Mouse (Mus musculus) thymus, adult 18-20 months (tissue): ENCODE measurements around the gene Gm11127.
"Not testable (repeated sequence)": the region's sequence is repeated elsewhere in the genome, so short reads cannot be mapped to it uniquely, and the experiment has no call there.

ENCODE experiments used
- DNase-seq, 2 experiments: peaks; one replicate each; pipeline ENCODE4 v3.0.0; 2022; ENCODE audit warnings: mixed read lengths in 2 of 2

The Gm11127 gene

DNA sequence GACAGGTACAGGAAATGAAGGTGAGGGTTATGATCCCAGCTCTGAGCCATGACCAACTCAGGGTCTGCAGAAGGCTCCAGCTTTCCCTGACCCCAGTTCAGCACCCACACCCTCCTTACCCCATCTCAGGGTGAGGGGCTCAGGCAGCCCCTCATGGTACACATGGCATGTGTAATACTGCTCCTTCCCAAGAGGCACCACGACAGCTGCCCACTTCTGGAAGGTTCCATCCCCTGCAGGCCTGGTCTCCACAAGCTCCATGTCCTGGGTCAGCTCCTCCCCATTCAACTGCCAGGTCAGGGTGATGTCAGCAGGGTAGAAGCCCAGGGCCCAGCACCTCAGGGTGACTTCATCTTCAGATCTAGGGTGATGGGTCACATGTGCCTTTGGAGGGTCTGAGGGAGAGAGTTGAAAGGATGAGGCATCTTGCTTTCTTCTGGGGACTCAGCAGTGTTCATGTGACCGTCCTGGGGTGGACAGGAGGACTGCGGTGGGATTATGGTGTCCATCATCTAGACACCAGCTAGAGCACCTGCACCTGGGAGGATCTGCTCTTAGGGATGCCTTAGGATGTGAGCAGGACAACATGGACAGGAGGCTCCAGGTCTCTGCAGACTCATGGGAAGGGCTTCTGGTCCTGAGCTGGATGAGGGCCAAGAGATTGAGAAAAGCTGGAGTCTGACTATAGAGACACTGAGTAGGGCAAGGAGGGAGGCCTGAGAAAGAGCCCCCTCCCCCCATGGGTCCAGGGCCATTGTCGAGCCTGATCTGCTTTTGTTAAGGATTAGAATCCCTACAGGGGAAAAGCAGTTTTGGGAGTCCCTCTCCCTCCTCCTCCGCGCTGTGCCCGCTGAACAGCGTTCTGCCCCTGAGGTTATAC, 27.2 kb downstream of the Gm11127 start:
- DNase-seq, result not testable (repeated sequence)

DNA sequence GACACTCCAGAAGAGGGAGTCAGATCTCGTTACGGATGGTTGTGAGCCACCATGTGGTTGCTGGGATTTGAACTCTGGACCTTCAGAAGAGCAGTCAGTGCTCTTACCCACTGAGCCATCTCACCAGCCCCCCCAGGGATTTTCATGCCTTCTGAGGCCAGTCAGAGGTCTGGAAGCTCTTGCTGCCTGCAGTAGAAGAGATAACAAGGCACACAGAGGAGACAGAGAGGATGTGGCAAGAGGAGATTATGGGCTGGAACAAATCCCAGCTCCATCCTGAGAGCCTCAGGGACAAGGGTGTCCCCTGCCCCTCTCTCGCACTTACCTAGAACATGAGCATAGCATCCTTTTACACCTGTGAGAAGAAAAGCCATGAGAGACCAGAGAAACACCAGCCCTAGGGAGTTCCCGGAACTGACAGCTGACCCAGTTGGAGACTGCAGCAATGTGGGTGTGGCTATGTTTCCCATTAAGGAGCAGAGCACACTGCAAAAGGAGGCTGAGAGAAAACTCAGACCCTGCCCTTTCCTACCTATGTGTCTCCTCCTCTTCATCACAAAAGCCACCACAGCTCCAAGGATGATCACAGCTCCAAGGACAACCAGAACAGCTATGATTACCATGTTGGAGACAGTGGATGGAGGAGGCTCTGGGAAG, 28.0 kb downstream of the Gm11127 start:
- DNase-seq, result not testable (repeated sequence)

DNA sequence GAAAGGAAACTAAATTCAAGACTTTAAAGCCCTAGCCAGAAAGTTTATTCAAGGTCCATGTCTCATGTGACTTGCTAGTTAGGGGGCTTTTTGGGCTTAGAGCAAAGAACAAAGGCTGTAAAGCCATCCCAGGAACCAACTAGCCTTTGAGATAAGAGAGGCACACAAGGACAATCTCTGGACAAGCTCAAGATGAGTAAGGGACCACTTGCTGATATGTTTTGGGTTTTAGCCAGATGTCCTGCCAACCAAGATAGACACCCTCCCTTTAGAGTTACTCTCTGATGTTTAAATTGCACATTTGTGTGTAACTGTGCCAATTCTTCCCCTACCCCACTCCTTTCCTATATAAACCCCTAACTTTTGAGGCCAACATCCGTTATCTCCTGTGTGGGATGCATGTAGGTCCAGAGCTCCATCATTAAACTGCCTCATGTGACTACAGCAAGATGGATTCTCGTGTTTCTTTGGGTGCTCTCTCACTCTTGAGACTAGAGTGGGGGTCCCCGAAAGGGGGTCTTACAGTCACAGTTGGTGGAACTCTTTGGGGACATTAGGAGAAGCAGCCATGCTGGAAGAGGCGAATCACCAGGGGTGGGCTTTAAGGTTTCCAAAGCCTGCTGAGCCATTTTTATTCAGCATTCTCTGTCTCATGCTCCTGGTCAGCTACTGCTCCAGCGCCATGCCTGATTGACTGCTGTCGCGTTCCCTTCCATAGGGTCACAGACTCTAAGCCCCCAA, 29.1 kb downstream of the Gm11127 start:
- no peak for DNase-seq

DNA sequence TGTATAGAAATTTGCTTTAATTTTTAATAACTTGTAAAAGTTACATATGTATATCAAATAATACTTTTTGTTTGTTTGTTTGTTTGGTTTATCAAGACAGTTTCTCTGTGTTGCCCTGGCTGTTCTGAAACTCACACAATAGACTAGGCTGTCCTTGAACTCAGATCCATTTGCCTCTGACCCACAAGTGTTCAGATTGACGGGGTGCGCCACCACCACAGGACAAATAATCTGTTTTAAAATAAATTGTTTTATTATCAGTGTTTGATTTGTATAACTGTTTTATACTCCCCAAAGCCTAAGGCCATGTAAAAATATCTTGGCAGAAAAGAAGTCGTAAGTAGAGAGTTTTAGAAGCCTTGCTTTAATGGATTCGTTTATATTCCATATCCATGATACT, 30.5 kb downstream of the Gm11127 start:
- DNase-seq, result no peak

DNA sequence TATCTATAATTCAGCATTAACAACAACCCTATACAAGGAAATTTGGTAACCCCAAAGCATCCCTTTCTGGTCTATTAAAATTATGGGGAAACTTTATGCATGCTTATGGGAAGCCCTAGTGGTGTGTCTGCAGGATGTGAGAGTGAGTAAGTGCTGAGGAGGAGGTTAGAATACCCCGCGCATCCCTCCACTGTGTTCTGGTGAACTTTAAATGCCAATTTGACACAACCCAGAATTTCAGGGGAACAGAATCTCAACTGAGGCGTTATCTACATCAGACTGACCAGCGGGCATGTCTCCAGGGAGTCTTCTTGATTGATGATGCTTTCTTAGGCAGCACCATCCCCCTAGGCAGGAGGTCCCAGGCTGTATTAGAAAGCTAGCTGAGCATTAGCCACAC, 32.3 kb downstream of the Gm11127 start:
- DNase-seq, result no peak

DNA sequence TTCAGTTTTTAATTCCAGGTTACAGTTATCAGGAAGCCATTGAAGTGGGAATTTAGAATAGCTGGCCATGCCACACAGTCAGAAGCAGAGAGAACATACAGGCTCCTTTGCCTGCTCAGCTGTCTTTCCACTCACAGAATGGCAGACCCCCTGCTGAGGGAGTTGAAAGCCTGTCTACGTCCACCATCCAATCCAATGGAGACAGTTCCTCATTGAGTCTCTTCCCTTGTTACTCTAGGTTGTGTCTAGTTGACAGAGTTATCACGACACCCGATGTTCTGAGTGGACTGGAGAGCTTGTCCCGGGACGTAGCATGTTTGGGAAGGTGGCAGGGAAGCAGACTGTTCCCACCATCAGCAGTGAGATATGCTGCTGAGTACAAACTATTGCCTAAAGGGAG, 33.0 kb downstream of the Gm11127 start:
- DNase-seq, result no peak

DNA sequence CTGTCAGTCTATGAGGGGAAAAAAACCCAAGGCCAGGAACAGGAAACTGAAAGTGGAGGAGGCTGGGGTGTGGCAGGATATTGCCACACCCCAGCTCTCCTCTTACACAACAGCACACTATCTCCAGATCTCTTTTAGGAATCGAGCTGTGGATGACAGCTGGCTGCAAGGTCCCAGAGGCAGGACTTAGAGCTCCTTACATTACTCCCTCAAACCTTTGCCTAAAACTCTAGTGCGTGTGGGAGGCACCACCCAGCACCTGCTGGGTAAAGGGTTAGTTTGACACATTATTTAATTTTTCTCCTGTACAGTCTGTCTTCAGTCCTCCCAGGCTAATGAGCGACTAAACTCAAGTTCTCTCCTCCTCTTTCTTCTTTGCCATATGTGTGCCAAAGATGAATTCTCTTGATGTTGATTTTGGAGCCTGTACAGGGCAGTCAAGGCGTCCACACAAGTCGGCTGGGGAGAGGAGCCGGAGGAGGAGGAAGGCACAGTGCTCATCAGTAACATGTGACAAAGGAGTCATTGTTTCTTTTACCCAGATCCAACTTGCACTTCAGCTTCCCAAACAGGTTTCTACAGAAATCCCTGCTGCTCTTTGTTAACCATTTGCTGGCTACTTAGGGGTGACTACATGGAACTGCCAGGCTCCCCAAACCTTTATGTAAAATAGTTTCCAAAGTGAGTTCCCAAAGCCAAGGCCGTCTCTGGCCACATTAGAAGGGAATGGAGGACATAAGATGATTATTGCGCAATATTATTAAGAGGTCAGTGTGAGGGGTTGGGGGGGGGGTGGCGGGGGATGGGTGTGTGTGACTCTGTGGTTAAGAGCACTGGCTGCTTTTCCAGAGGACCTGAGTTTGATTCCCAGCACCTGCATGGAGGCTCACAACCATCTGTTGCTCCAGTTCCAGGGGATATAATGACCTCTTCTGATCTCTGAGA, 34.2 kb downstream of the Gm11127 start:
- DNase-seq, result no peak

DNA sequence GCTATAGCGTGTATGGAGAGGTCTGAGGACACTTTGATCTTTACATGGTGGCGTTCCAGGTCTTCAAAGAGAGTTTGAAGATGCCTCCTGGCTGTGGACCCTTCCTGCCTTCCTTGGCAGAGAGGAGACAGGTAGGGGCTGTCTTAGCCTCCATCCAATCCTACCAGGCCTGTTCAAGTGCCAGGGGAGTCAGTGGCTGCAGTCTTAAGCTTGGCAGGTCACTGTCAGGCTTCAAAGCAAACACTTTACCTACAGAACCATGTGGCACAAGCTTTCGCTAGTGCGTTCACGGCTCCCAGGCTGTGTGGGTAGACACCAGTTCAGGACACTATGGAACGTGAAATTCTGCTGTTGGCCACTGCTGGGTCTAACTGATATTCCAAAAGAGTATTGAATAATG, 35.2 kb downstream of the Gm11127 start:
- DNase-seq, result no peak

DNA sequence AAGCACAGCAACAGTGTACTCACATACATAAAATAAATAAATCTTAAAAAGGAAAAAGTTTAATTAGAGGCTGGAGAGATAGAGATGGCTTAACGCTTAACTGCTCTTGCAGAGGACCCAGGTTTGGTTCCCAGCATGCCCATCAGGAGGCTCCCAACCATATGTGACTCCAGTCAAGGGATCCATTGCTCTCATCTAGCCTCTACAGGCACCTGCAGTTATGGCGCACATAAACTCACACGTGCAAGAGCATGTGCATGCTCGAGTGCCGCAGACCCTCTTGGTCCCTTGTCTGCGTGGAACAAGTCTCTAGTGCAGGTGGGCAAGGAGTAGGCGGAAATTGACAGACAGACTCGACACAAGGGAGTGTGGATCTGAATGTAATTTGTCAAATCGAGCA, 36.1 kb downstream of the Gm11127 start:
- DNase-seq, result no peak

DNA sequence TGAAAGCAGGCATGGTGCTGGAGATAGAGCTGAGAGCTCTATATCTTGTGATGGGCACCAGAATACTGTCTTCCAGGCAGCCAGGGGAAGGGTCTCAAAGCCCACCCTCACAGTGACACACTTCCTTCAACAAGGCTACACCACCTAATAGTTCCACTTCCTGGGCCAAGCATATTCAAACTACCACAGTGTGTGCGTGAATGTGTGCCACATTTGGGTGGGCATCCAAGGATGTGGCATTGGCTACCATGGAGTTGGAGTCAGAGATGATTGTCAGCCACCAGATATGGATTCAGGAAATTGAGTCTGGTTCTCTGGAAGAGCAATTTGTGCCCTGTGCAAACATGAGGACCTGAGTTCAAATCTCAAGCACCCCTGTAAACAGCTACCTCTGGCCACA, 36.9 kb downstream of the Gm11127 start:
- DNase-seq, result no peak

DNA sequence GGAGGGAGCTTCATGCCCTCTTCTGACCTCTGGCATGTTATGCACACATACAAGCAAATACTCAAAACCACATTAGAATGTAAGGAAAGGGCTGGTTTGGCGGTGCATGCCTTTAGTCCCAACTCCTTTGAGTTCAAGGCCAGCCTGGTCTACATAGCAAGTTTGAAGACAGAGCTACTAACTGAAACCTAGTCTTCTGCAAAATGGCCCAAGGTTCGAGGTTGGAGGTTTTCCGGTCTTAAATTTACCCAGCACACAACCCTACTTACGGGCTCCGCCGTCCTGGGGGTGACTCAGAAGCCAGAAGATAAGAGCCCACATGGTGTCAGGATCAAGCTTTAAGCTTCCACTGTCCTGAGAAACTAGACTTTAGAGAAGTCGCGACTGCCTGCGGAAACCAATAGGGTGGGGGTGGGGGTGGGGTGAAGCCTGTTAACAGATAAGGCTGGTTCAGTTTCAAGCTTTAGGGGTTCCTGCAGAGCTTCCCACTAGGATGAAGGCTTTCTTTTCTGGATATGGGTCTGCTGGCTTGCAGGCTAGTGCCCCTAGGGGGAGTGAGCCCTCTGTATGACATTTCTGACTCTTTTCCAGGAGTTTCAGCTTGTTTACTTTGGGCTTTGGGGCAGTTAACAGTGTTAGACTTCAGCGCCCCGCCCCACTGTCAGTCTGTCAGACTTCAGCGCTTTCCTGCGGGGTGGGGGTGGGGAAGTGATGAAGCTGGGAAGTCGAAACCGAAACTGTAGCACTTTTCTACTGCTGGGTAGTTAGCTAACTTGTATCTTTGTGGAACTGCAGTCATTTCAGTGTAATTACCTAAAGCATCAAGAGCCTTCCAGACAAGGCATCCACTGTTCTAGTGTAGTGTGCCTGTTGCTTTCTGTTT, 37.7 kb downstream of the Gm11127 start, which contains the start of gene H2-T24:
H2-T24 (minus strand) TSS at position 370 of the 883 bp plus-strand sequence.
- DNase-seq, result peak; percentile 67 to 79

DNA sequence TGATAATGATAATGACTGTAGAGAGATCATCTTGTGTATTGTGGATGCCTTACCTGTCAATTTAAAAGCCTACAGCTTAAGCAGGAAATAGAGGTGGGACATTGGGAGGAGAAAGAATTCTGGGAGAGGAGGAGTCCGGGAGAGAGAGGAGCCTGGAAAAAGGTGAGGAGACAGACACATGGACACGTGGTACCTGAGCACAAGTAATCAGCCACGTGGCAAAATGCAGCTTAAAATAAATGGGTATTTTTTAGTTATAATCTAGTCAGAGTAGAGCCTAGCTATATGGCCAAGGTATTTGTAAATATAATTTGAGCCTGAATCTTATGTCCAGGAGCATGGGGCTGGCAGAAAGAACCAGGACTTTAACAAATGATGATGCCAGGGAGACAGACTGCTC, 38.7 kb downstream of the Gm11127 start:
- no peak for DNase-seq

DNA sequence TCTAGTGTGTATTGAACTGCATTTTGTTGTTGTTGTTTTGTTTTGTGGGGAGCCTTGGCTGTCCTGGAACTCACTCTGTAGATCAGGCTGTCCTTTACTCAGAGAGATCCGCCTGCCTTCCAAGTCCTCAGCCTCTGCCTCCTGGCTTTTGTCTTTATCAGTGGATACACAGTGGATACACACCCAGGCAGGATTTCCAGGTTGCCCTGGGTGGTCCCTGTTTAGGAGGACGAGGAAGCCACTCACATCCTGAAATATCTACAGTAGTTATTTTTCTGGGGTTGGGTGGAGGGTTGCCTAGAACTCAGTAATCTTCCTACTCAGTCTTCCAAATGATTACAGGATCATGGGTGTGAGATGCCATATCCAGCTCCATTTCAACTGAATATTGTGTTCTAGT, 39.2 kb downstream of the Gm11127 start:
- DNase-seq, result no peak

DNA sequence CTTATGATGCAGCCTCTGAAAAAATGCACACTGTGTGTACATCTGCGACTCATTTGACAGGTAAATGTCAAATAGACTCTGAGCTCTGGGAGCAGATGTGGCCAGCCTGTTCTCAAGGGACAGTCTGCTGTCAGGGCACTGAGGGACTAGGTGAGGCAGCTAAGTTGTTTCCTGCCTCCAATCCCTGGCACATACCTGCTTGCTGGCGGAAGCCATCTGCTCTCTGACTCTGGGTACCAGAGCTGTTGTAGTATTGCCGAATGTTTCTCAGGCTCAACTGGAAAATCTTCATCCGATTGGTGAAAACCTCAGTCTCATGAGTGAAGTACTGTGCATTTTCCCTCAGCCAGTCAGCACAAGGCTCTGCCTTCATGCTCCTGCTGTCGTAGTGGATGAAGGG, 41.1 kb downstream of the Gm11127 start:
- DNase-seq, result no peak

DNA sequence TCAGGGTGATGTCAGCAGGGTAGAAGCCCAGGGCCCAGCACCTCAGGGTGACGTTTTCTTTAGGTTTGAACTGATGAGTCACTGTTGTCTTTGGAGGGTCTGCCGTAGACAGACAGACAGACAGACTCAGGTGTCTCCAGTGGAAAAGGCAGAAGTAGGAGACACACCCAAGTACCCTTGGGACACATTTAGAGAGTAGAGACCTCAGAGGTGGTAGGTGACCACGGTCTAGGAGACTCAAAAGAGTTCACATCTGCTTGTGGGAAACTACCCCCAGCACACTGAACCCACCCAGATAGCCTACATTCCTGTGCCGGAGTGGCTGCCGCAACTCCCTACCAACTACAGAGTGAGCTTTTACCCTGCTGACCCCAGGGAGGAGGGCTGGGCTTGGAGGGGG, 43.2 kb downstream of the Gm11127 start:
- no peak for DNase-seq
